Mouse (Mus musculus) hindbrain, postnatal 0 days (tissue): Measurements from ENCODE around the gene Nme7. TPM values are rescaled to one million over a fixed set of nuclear protein-coding genes. Genes with fewer than 3 reads are reported as not detected.

Experiments
- ATAC-seq: fragments of 200-750 bp; cut with Nextera tagmentation; 2 replicates; pipeline ENCODE4 v1.8.0; 2017; ENCODE audit warnings: mild to moderate bottlenecking, moderate TSS enrichment, moderate library complexity
- DNase-seq: peaks from one replicate; pipeline ENCODE4 v3.0.0-alpha.2; 2015; ENCODE audit warnings: low spot score
- H3K27ac ChIP-seq: fragments of 300-500 bp; sonication (generic); 2 replicates; pipeline ENCODE4 v1.5.1; 2014; ENCODE audit warnings: mild to moderate bottlenecking
- H3K27me3 ChIP-seq: fragments of 300-500 bp; sonication (generic); 2 replicates; pipeline ENCODE4 v1.6.1; 2014; ENCODE audit warnings: low read length, mixed read lengths; ENCODE audit not compliant: insufficient read depth
- H3K36me3 ChIP-seq: fragments of 300-500 bp; sonication (generic); 2 replicates; pipeline ENCODE4 v1.6.1; 2014; ENCODE audit warnings: low read length, mixed read lengths; ENCODE audit not compliant: insufficient read depth
- H3K4me1 ChIP-seq: fragments of 300-500 bp; sonication (generic); 2 replicates; pipeline ENCODE4 v1.6.1; 2014; ENCODE audit warnings: antibody characterized with exemption, low read length, mixed read lengths; ENCODE audit not compliant: insufficient read depth
- H3K4me2 ChIP-seq: fragments of 300-500 bp; sonication (generic); 2 replicates; pipeline ENCODE4 v1.6.1; 2014; ENCODE audit warnings: low read depth, mild to moderate bottlenecking, low read length, moderate library complexity, mixed read lengths
- H3K4me3 ChIP-seq: fragments of 300-500 bp; sonication (generic); 2 replicates; pipeline ENCODE4 v1.5.1; 2014; ENCODE audit warnings: low read length
- H3K9ac ChIP-seq: fragments of 300-500 bp; sonication (generic); replicated peaks from 2 replicates; pipeline ENCODE4 v1.6.1; 2014; ENCODE audit warnings: mild to moderate bottlenecking, low read length, moderate library complexity, mixed read lengths
- H3K9me3 ChIP-seq: fragments of 300-500 bp; sonication (generic); 2 replicates; pipeline ENCODE4 v1.6.1; 2016; ENCODE audit warnings: low read length, mixed read lengths
- CTCF ChIP-seq: IDR thresholded peaks from 2 replicates; pipeline ENCODE4 v1.5.1; 2016; ENCODE audit warnings: antibody characterized with exemption, control low read depth, low read depth
- WGBS: fragments of 180-500 bp; shearing (Covaris S2); extraction: QIAGEN DNeasy Blood & Tissue Kit; methylation state at CpG from one replicate; pipeline ENCODE4 v1.1.7; 2014; 5-methylcytosine and 5-hydroxymethylcytosine counted together
- polyA plus RNA-seq: library from polyadenylated mRNA; unstranded; fragments of >200 nt; fragmentation: Nextera tagmentation; extraction: Ambion mirVana; gene quantifications from 2 replicates; pipeline ENCODE4 v1.2.1, GENCODE M21; 2015
- total RNA-seq: library from RNA; depleted of rRNA; stranded (reverse); fragments of >200 nt; gene quantifications from 2 replicates; pipeline ENCODE4 v1.2.3, GENCODE M21; 2014; rRNA removed

The Nme7 gene
- total RNA-seq, result 12.4 and 19.7 TPM in 2 replicates
- 24.8 and 30.1 TPM in 2 replicates for polyA plus RNA-seq

- Histone ChIP-seq H3K9ac (no peak within 1 kb of the TSS), H3K36me3 (peaks cover 24% of the 10 kb centered on the region)
- no peak for TF ChIP-seq CTCF
These were observed at the start of gene Nme7 for GRCm38 (mm10) chr1:164303821-164304220. Gene Nme7 (plus strand): TSS chr1:164304121.

DNA sequence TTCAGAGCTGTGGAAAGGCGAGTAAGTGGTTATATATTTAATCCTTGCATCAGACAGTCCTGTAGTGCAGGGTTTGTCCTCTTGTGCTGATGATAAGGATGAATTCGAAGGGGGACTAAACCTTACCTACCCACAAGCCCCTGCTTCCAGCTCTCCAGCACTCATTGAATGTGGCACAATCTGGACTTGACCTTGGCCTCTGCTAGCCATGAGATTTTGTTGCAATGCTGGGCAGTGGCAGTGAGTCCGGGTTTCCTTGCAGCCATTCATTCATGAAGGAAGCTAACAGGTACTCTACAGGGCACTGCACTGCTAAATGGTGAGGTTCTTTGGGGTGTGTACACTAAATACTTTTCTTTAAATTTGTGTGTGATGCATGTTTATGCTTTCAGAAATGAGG lies 49.1 kb upstream of the Nme7 start:
- Histone ChIP-seq H3K9ac (no peak overlapping the region), H3K9me3 (no peaks in the 10 kb centered on the region), H3K4me1 (peaks cover 7% of the 10 kb centered on the region; the same call in 1 of the 2 replicates), H3K27me3 (no peaks in the 10 kb centered on the region), H3K27ac (no peak overlapping the region), H3K4me2 (no peak overlapping the region), H3K4me3 (no peak overlapping the region), H3K36me3 (0 out of 2 replicates have a peak, but pooled peaks cover 9% of the 10 kb centered on the region)
- TF ChIP-seq CTCF, result no peak
- WGBS, result 77% methylated on average over 3 of the region's 3 CpGs
- no peak for DNase-seq
- ATAC-seq, result no peak

More at GRCm38 (mm10) chr1:164303821-164304220, at the start of gene Nme7:
- no peaks in the 10 kb centered on the region for H3K9me3 ChIP-seq
- DNase-seq (no peak), ATAC-seq (no peak)
- no peaks in the 10 kb centered on the region for H3K27me3 ChIP-seq
- no peak within 1 kb of the TSS for H3K4me2 ChIP-seq
- no peak within 1 kb of the TSS for H3K4me3 ChIP-seq
- no peak within 1 kb of the TSS for H3K27ac ChIP-seq
- WGBS, result 84% methylated on average over 5 of the region's 5 CpGs
- no peaks in the 10 kb centered on the region for H3K4me1 ChIP-seq

DNA sequence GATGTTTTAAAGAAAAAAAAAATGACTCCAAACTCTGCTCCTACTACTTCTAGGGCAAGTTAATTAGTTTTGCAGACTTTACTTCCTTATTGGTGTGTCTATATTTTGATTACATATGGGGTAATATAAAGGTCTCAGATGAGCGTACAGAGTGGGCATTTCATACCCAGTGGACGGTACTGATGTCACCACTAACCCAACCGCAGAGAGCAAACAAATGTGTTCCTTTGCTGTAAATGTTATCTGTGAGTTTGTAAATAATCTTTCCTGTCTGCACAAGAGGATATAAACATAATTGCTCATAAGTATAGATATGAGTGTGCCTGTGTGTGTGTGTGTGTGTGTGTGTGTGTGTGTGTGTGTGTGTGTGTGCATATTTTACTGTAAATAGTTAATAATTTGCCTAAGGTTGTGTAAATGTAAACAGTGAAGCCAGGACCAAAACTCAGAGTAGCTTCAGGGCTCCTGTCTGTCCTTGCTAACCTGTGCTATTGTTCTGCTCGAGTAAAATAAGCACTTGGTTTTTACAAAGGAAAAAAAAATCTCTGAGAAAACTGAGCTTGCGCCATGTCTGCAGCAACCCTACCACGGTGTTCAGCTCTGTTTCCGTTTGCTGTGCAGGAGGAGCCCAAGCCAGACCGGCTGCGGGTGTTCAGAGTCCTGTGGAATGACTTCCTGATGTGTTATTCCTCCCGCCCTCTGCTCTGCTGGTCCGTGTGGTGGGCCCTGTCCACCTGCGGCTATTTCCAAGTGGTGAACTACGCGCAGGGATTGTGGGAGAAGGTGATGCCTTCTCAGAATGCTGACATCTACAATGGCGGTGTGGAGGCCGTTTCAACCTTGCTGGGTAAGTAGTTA lies 43.5 kb upstream of the Nme7 start:
- 89% methylated on average over 16 of the region's 16 CpGs for WGBS
- no peak for TF ChIP-seq CTCF
- Histone ChIP-seq H3K4me3 (no peak overlapping the region), H3K4me1 (no peaks in the 10 kb centered on the region), H3K9ac (no peak overlapping the region), H3K4me2 (no peak overlapping the region), H3K36me3 (peaks cover 31% of the 10 kb centered on the region), H3K27ac (no peak overlapping the region), H3K9me3 (no peaks in the 10 kb centered on the region), H3K27me3 (no peaks in the 10 kb centered on the region)
- ATAC-seq (no peak), DNase-seq (no peak)

- Histone ChIP-seq H3K9me3 (no peaks in the 10 kb centered on the region), H3K4me3 (no peak overlapping the region), H3K4me1 (no peaks in the 10 kb centered on the region), H3K27me3 (no peaks in the 10 kb centered on the region), H3K27ac (no peak overlapping the region), H3K9ac (no peak overlapping the region), H3K36me3 (peaks cover 31% of the 10 kb centered on the region), H3K4me2 (no peak overlapping the region)
- ATAC-seq, result no peak
- 87% methylated on average over 7 of the region's 7 CpGs for WGBS
- no peak for TF ChIP-seq CTCF
- DNase-seq, result no peak
These were observed 42.4 kb upstream of the Nme7 start for GRCm38 (mm10) chr1:164261553-164261952.

DNA sequence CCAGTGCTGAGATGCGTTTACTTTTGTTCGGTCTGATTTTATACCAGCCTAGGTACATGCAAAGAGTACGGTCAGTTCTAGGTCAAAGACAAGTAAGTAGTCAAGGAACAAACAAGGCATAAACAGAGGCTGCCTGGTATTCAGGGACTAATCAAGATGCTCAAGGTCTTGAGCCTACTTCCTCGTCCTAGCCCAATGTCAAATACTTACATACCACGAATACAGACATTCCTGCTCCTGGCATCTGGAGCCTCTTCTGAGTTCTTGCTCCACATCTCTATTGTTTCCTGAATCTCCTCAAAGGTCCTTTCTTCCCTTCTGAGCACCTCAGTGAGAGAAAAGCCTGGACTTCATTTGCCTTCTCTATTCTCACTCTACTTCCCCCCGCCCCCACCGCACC lies 33.0 kb upstream of the Nme7 start:
- Histone ChIP-seq H3K9me3 (no peaks in the 10 kb centered on the region), H3K4me3 (no peak overlapping the region), H3K4me2 (no peak overlapping the region), H3K27me3 (no peaks in the 10 kb centered on the region), H3K9ac (no peak overlapping the region), H3K27ac (no peak overlapping the region), H3K36me3 (no peaks in the 10 kb centered on the region), H3K4me1 (no peaks in the 10 kb centered on the region)
- WGBS, result 90% methylated on average over 7 of the region's 7 CpGs
- DNase-seq (no peak), ATAC-seq (no peak)
- TF ChIP-seq CTCF, result no peak

DNA sequence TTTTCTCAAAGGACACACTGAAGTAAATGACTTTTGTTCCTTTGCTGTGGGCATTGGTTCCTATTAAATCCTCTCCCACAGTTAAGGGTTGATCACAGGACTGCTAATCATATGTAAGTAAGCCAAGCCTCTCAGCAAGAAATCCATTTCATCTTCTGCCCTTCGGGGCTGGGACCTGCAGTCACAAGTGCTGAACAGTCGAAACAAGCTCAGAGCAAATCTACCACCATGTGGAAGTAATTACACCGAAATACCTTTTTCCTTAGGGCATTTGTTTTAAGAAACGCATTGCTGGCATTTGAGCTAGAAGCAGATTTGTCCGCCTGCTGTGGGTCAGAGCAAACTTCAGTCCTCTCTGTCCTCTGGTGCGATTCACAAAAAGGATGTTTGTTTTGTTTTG lies 30.3 kb upstream of the Nme7 start:
- Histone ChIP-seq H3K4me1 (no peaks in the 10 kb centered on the region), H3K9me3 (no peaks in the 10 kb centered on the region), H3K9ac (no peak overlapping the region), H3K4me2 (no peak overlapping the region), H3K36me3 (no peaks in the 10 kb centered on the region), H3K27ac (no peak overlapping the region), H3K4me3 (no peak overlapping the region), H3K27me3 (no peaks in the 10 kb centered on the region)
- DNase-seq (peak; percentile 1), ATAC-seq (no peak)
- no peak for TF ChIP-seq CTCF
- WGBS, result 69% methylated on average over 6 of the region's 6 CpGs

DNA sequence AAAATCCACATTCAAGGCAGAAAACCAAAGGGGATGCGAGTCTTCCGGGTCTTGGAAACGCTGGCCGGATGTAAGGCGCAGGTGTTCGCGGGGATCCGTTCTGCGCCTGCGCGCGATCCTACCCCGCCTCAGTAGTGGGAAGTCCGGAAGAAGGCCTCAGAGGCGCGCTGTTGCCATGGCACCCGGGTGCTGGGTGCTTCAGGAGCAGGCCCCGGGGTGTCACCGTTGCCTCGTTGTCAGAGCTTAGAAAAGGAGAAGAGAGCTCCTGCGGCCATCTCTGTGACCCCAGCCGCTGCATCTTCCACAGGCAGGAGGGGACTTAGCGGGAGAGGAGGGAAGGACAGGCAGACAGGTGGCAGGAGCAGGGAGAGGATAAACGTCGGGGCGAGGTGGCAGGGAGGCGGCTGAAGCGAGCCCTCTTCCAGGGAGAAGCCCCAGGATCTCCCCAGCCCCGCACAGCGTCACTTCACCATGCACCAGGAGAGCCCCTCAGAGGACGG lies 28.4 kb upstream of the Nme7 start, which contains the start of gene Ccdc181:
Ccdc181 (plus strand) TSS at position 131 of the 500 bp plus-strand sequence.
- Histone ChIP-seq H3K9me3 (no peaks in the 10 kb centered on the region), H3K4me3 (peak within 1 kb of the TSS; percentile 57), H3K9ac (peak within 1 kb of the TSS; percentile 58), H3K4me1 (no peaks in the 10 kb centered on the region), H3K36me3 (no peaks in the 10 kb centered on the region; the same call in 1 of the 2 replicates), H3K27me3 (no peaks in the 10 kb centered on the region), H3K27ac (peak within 1 kb of the TSS; percentile 70; the same call in 1 of the 2 replicates), H3K4me2 (peak within 1 kb of the TSS; percentile 61)
- WGBS, result under 1% methylated on average over 31 of the region's 31 CpGs
- peak; percentile 99 for ATAC-seq
- TF ChIP-seq CTCF, result peak; percentile 23; the same call in 1 of the 2 replicates
- peak; percentile 97 for DNase-seq
